Mouse (Mus musculus) 3T3-L1 (cell line): ENCODE results near the gene Gm21985.
A peak's percentile ranks its signal among the peaks of the same experiment; 100 is the strongest.
"Not testable (repeated sequence)": the region's sequence is repeated elsewhere in the genome, so short reads cannot be mapped to it uniquely, and the experiment has no call there.

ENCODE experiments used
- DNase-seq: peaks from one replicate; pipeline ENCODE4 v3.0.0-alpha.2; 2015; ENCODE audit warnings: low read depth, low spot score

Gene Gm21985

DNA sequence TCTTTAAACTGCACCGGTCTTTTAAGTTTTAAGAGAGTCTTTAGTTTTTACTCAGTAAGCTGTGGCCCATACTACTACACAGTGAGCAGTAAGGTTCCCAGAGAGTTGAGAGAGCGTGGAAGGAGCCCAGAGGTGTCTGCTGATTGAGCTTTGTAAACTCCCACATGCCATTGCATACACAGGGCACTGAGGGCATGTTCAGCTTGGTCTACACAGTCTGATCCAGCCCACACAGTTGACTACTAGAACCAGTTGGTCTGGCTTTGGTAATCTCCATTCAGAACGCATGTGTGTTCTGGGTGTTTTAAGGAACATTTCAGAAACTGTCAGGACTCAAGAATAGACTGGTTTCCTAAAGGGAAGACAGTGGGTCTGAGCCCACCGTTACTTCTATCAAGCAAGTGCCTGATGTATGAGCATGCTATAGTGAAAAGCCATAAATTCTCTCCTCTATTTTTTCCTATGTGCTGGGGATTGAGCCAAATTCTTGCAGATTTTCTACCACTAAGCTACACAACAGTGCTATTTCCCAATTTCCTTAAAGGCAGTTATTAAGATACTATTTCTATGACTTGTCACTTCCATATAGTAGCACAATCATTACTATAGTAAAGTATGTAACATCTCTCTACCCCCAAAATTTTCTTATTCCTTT, 125.4 kb downstream of the Gm21985 start:
- no peak for DNase-seq

DNA sequence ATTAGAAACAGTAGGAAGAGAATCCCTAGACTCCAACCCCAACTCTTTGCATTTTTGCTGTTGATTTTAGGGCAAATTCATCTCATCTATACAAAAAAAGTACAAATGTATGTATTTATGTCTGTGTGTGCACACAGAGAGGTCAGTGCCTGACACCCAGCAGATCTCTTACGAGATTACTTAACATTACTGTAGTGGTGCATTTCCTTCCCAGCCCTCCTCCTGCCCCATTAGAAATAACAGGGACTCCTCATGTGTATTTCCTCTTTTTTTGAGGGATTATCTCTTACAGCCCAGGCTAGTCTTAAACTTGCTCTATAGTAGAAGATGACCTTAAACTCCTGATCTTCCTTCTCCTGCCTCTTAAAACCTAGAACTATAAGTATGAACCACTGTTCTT, 126.6 kb downstream of the Gm21985 start:
- DNase-seq, result no peak

DNA sequence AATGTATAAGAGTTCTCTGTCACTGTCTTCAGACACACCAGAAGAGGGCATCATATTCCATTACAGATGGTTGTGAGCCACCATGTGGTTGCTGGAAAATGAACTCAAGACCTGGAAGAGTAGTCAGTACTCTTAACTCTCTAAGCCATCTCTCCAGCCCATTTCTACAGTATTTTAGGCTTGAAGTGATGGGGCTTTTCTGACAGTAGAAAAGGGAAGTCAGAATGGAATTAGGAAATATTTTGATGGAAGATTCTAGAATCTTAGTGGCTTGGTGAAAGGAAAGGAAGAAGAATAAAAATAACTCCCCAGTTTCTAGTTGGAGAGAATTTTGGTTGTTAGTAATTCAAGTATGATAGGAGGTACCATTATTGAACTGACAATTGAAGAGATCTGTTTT, 127.8 kb downstream of the Gm21985 start:
- no peak for DNase-seq

DNA sequence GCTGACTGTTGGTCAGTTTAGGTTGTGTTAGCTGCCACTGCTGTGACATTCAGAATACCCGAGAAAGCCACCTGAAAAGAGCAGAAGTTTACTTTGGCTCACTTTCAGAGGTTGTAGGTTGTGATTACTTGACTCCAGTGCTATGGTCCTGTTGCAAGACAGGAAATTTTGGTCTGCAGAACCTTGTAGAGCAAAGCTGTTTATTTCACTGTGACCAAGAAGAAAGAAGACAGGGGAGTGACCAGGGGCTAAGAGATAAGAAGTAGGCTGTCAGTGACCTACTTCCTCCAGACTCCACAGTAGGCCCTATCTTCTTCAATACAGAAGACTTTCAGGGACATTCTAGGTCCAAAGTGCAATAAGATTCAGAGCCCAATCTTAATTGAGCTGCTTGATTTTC, 130.5 kb downstream of the Gm21985 start:
- DNase-seq, result no peak

DNA sequence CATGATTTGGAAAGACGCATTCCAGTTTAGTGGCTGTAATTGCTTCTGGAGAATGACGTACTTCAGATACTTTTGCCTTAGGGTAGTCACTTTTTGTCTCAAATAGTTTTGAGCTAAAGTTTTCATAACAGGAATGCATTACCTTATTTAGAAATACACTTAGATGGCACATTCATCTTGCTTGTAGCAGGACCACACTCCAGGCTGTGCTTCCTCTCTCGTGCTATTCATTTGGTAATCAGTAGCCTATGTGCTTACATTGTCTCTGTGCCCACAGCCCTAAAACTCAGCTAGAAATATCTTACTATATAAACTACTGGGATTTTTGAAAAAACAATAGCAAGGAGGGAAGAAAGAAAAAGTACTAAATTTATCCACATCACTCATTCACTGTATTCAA, 140.9 kb downstream of the Gm21985 start:
- no peak for DNase-seq

DNA sequence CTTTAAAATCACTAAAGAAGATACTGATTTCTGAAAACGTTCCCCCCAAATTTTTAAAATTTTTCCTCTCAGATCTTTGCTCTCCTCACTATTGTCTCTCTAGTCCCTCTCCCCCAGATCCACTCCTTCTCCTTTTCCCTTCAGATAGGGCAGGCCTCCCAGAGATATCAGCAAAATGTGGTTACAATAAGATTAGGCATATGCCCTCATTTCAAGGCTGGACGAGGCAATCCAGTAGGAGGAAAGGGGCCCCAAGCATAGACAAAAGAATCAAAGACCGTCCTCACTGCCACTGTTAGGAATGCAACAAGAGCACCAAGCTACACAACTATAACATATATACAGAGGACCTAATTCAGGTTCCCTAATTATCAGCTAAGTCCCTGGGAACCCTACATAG, 159.2 kb downstream of the Gm21985 start:
- no peak for DNase-seq

DNA sequence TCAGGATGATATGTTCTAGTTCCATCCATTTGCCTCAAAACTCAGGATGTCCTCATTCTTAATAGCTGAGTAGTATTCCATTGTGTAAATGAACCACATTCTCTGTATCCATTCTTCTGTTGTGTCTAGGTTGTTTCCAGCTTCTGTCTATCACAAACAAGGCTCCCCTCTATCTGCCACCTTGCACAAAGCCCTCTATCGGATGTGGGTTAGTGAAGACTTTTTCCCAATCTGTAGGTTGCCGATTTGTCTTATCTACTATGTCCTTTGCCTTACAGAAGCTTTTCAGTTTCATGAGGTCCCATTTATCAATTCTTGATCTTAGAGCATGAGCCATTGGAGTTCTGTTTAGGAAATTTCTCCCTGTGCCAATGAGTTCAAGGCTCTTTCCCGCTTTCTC, 162.4 kb downstream of the Gm21985 start:
- not testable (repeated sequence) for DNase-seq

DNA sequence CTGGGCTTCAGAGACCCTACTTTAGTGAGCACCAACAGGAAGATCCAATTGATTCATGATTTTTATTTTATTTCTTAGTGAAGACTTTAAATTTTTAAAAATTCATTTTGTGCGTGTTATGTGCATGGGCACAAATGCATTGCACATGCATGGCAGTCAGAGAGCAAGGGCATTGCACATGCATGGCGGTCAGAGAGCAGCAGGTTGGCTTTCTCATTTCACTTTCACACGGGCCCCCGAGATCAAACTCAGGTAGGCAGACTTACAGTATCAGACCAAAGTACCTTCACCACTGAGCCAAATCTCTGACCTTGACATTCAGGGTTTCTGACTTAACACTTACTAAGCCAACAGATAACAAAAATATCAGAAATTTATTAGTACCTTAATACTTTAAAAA, 163.6 kb downstream of the Gm21985 start:
- DNase-seq, result no peak

DNA sequence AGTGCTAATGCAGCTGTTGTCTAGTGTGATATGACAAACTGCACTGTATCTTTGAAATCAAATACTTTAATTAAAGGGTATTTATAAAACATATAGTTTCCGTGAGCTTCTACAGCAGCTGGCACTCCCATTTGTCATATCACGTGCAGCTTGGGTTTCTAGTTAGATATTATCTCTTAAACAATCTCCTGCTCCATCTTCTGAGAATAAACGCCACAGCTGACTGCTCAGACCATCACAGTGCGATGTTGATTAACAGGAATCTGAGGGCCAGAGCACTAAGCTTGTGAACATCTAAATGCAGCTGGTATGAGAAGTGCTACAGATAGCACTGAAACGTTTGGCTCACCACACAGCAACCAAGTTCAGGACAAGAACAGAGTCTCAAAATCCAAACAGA, 164.3 kb downstream of the Gm21985 start:
- no peak for DNase-seq

DNA sequence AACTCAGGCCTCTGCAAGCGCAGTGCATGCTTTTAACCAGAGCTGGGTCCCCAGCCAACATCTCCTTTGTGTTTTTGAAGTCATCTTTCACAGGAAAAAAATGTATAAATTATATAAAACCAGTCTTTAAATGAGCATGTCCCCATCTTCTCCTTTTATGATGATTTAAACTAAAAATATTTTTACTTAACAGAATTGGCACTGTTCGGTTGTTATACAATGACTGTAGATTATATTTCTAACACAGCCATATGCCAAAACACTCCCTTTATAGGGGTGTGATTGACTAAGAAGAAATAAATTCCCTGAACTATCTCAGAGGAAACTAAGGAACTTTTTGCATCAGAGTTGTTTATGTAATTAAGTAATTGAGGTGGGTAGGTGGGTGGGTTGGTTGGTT, 166.4 kb downstream of the Gm21985 start:
- no peak for DNase-seq

DNA sequence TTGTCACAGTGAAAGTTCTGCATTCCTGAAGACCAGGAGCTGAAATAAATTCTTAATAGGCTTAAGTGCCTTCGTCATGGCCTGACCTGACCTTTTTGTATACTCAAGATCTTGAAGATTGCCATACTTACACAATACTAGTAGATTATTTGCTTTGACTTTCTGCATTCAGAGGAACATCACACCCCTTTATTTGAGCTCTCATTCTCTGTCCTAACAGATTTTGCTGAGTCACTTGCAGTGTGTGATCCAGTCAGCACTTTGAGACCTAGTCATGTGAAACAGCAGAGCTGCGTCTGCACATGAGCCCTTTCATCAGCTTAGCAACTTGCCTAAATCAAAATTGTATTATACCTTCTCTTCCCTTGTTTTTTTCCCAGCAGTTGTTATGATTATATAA, 167.2 kb downstream of the Gm21985 start:
- DNase-seq, result peak; percentile 80

DNA sequence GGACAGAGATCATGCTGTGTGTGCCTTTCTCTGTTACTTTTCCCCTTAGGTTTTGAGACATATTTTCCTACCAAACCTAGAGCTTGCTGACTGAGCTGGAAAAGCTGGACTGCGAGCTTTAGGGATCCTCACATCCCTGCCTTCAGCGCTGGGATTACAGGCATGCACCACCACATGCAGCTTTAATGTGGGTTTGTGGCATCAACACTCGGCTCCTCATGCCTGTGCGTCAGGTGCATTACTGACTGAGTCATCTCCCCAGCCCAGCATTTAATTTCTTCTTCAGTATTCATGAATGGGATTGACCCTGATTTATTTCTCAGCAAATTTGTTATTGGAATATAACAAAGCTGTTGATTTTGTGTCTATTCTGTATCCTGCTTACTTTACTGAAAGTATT, 170.2 kb downstream of the Gm21985 start:
- no peak for DNase-seq

DNA sequence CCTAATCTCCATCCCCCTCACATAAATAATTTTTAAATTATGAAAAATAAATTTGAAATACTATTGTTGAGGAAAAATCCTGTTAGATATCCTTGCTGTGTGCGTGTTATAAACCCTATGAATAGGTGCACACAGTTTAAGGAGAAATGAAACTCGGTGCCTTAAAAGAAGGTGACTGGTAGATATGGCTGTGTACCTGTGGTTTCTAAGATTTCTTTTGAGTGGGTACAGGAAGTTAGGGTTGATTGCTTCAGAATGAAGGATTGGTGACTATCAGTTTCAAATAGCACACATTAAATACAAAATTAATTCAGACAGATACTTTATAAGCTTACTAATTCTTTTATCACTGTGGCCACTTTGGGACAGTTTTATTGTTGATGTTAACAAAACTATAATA, 171.5 kb downstream of the Gm21985 start:
- no peak for DNase-seq

DNA sequence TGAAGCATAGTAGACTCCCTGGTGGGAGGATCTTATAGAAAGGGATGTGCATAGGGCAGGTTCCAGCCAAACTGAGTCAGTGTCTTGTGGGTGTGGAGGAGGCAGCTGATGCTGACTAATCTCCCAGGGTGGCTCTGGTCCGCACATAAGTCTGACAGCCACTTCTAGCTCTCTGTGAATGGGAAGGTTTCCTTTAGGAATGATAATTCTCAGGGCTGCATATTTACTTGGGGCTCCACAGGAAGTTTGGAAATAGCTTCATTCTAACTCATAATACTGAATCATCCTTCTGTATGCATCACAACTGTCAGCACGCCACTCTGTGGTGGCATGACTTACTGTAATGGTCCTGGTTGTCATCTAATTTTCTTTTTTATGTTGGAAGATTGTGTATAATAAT, 177.4 kb downstream of the Gm21985 start:
- DNase-seq, result peak; percentile 97

DNA sequence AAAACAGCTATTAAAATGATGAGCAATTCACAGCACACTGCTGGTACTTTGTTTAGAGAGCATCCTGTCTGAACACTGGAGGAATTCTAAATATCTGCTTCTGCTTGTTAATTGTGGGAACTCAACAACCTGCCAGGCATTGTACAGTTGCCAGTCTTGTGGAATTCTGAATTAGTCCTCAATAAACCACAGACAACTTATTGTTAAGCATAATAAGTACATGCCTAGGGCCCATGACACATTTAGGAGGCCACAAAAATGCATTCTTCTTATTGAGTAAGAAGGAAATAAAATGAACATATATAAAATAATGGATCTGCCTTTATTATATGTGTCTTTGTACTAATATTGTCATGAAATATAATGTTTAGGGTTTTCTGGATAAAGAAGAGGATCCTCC, 179.4 kb downstream of the Gm21985 start:
- peak; percentile 79 for DNase-seq

DNA sequence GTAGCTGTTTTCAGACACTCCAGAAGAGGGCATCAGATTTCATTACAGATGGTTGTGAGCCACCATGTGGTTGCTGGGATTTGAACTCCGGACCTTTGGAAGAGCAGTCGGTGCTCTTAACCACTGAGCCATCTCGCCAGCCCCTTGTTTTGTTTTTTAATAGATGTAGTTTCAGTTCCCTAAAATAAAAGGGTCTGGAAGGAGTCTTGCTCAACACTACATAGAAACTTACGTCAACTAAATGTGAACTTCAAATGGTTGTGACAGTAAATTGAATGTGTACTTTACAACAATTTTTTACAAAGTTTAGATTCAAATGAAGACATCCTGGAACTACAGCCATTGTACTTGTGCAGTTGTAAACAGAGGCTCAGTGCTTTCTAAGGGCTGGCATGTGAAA, 181.9 kb downstream of the Gm21985 start:
- not testable (repeated sequence) for DNase-seq

DNA sequence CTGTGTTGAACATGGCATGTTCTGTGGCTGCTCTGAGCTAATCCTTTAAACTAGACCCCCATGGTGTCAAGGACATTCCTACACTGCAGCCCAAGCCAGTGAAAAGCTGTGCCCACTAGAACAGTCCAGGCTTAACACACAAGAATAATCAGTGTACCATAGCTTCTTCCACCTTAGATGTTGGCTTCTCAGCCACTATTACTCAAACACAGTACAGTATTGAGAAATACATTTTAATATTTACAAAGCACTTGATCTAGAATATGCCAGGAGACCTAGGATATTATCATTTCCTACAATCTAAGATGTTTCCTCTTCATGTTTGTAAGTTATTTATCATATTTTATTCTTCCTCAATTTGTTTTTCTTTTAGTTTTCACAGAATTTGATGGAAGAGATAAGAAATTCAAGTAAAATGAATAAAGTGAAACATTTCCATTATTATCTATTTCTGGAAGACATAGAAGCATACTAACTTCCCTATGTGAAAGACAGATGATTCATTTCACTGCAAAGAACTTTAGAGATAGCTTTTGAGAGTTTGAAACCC, 182.5 kb downstream of the Gm21985 start:
- DNase-seq, result no peak

DNA sequence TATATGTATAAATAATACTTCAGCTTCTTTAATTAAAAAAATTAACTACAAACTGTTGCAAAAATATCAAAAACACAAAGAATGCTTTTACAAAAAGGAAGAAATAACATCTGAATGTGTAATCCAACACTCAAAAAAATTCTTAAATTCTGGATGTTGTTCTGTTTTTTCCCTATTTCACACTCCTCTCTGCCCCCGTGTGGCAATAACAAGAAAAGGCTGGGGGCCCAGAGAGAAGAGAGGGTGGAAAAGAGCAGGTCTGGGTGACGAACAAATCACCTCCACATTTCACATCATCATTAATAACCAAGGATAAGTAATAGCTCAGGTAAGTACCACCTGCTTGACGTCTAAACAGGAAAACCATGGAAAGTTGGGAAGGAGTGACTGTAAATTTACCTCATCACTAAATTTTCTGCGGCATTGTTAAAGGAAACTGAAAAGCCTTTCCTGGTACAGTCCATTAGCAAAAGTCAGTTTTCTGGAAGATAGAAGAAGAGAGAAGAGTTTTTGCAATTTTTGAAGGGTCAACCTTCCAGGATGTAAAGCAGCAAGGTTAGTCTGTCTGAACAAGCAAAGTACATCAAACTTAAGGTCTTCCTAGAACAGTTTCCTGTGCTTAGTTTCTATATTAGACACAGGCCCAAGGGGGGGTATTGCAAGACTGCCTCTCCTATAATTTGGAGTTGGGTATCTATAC, 183.6 kb downstream of the Gm21985 start:
- DNase-seq, result peak; percentile 83

DNA sequence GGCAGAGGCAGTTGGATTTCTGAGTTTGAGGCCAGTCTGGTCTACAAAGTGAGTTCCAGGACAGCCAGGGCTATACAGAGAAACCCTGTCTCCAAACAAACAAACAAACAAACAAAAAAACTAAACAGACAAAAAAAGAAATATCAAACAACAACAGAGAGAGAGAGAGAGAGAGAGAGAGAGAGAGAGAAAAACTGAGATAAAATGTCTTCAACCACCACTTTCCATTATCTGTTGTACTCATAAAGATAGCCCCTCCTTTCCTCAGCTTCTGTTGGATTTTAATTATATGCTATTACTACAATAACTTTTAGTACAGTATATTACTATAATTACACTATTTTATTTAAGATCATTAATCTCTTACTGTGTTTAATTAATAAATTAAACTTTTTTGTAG, 186.4 kb downstream of the Gm21985 start:
- not testable (repeated sequence) for DNase-seq

DNA sequence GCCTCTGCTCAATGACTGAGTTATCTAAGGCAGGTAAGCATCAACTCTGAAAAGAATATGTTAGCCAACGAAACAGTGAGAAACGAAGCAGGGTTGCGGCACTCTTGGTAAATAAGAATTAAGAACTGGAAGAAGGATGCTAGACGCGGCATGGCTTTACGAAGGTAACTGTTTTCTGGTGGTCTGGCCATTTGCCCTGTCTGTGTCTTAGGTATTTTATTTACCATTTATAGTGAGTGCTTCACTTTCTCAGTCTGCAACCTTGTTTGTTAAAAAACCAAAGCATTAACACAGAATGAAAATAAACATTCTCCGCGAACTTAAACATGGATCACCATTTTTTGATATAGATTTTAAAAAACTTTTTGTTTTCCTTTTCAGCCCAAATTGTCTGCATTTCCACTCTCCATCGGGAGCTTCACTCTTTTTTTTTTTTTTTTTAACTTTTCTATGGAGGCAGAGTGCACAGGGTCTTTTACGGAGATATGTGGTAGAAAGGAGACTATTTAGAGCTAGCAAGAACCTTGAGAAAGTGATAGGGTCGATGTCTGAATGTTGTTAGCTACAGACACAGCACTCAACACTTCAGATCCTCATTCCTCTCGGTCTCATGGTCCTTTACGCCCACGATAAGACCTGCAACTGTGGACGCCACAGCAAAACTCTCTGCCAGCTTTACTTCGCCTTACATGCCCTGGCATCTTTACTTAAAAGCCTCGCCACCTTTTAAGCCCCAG, 188.2 kb downstream of the Gm21985 start:
- DNase-seq, result peak; percentile 39

DNA sequence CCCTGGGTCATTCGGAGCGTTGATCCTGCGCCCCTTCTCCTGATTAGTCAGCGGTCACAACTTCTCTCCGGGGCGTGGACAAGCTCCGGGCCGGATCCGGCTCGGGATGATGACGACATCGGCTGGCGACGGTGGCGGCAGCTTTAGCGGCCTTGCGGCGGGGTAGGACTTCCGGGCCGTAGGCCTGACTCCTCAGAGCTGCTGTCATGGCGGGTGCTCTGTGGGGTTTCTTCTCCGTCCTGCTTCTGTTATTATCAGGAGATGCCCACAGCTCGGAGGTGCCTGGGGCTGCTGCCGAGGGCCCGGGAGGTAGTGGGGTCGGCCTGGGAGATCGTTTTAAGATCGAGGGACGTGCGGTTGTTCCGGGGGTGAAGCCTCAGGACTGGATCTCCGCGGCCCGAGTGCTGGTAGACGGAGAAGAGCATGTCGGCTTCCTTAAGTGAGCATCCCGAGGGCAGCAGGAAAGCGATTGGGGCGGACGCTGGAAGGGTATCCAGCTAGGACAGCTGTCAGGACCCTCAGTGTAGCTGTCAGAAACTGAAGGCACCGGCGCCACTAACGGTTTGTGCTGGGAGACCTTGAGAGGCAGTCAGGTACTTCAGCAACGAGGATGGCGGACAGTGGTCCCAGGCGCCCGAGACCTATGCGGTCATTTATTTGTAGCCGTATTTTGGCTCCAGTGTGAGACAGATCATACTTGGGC, 188.9 kb downstream of the Gm21985 start, which contains the start of gene Emc7:
TSS of gene Emc7 (plus strand) at position 136 of the 703 bp plus-strand sequence.
- DNase-seq, result peak; percentile 94
